Mouse (Mus musculus) liver, embryonic 14.5 days (tissue): Measurements from ENCODE around the gene Tmem63c.

Experiments
- CTCF ChIP-seq: IDR thresholded peaks from 2 replicates; pipeline ENCODE4 v1.5.1; 2016; ENCODE audit warnings: antibody characterized with exemption, low read depth, control low read depth
- EP300 ChIP-seq: IDR thresholded peaks from 2 replicates; pipeline ENCODE4 v1.6.1; 2016; ENCODE audit warnings: antibody characterized with exemption, low read depth

DNA sequence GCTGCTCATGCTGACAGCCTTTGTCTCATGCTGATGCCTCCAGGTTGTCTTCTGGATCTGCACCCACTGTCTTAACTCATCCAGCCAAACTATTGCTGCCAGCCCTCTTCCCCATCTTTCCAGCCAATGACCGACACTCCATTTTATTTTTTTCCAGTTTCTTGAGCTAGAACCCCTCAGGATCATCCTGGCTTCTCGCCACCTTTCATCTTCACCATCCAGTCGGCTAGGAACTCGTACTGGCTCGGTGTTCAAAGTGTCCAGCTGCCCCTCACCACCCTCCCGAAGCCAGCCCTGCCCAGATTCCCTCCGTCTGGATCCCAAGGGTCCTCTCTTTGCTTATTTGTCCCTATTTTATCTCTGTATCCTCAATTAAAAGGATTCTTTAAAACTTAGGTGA, 33.7 kb downstream of the Tmem63c start:
- no peak for TF ChIP-seq CTCF
- no peak for TF ChIP-seq EP300
